Mouse (Mus musculus) stomach, postnatal 0 days (tissue): ENCODE results near the gene Paqr6.
"Not testable (repeated sequence)": the region's sequence is repeated elsewhere in the genome, so short reads cannot be mapped to it uniquely, and the experiment has no call there.

Experiments
- CTCF ChIP-seq: IDR thresholded peaks from 2 replicates; pipeline ENCODE4 v1.5.1; 2016; ENCODE audit warnings: antibody characterized with exemption, low read depth, mild to moderate bottlenecking, moderate library complexity
- EP300 ChIP-seq: optimal IDR thresholded peaks from 2 replicates; pipeline ENCODE3; 2016; ENCODE audit warnings: antibody characterized with exemption

- TF ChIP-seq EP300, CTCF: not testable (repeated sequence)
These were observed 14.2 kb downstream of the Paqr6 start, which contains the start of gene Bglap2 for GRCm38 (mm10) chr3:88378599-88378998.
